Mouse (Mus musculus) right cerebral cortex, postnatal 4 days (tissue): ENCODE data around the gene Cacna2d4.

Experiments used
- DNase-seq: peaks from one replicate; pipeline ENCODE4 v3.0.0-alpha.2; 2022

The Cacna2d4 gene

DNA sequence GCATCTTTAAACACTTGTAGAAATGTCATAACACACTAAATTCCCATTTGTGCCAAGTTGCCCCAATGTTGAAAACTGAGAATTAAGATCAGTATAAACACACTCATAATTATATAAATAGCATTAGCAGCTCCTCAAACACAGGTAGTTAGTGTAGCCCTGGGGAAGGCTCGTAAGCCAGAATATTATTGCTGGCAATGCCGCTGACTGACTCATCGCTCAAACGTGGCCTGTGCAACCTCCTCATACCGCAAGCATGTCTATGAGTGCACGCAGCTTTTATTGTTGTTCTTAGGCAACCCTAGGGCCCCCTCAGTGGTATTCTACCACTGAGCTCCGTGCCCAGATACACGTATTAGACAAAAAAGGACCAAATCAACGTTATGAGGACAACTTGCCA, 156.5 kb downstream of the Cacna2d4 start:
- no peak for DNase-seq

DNA sequence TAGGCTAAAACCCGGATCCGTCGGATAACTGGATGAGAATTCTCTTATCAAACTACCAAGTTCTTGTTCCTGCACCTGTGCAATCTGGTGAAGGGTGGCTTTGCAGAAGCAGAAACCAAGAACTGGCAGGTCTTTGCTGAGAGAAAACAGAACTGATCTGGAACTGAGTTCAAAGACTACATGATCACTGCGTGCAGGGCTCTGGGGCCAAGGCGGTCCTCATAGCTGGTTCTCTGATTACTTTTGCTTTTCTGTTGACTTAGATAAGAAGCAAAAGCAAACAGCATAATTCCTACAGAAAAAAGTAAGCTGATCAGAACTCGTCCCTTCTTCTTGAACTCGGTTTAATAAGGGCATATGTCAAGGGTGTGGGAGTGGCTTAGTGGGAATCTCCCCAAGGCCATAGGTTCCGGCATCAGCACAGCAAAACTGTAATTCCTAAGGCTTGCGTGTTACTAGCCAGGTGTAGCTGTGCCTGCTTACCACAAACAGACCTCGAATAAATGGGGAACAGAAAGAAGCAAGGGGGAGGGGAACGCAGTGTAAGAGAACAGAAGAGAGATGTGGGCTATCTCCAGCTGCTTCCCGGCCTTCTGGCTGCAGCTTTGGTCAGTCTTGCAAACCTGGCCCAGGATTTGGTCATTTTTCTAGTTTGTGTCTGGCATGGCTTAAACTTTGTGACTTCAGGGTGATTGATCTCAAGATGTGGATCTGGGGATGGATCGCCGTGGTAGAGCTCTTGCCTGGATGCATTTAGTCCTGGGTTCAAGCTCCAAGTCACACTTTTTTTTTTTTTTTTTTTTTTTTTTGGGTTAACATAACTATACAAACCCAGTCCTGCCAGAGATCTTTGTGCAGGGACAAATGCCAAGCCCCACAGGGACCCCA, 159.3 kb downstream of the Cacna2d4 start:
- DNase-seq: no peak

DNA sequence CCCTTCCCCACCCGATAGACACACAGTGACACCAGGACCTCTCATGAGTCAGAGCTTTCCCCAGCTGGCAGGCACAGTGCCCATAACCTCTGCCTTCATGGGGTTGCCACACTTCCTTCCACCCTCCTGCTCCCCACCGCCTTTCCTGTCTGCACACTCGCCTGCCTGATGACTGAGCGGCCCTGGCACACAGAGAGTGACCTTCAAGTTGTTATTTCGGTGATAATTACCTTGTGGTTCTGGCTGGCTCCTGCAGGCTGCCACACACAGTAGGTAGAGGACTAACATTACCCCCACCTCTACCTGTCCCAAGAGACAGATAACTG, 159.9 kb downstream of the Cacna2d4 start:
- DNase-seq: no peak

DNA sequence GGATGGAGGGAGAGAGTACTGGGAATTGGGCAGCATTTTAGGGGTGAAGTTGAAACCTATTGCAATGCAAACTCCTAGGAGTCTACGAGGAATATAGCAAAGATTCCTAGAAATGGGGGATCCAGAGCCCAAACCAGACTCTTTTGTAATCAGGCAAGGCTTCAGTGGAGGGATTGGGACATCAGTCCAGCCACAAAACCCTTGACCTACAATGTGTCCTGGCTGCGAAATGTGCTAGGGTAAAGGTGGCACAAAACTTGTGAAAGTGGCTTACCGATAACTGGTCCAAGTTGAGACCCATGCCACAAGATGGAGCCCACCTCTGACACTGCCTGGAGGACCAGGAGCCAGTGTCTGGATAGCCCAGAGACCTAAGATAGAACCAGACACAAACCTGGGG, 163.0 kb downstream of the Cacna2d4 start:
- DNase-seq: no peak

DNA sequence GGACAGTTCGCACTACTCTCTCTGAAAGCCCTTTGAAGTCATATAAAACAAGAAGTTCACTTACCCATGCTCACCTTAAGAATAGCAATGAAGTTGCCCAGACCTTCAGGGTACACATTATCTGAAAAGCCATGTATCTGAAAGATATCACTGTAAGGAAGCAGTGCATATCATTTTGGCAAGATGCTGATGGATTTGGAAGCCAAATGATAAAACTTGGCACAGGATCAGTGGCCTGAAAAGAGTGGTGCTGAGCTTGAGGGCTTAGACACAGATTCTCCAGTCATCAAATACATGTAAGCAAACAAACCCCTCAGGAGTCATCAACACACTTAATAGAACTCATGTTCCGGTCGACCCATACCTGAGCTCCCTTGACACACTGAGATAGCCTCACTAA, 164.3 kb downstream of the Cacna2d4 start:
- no peak for DNase-seq

DNA sequence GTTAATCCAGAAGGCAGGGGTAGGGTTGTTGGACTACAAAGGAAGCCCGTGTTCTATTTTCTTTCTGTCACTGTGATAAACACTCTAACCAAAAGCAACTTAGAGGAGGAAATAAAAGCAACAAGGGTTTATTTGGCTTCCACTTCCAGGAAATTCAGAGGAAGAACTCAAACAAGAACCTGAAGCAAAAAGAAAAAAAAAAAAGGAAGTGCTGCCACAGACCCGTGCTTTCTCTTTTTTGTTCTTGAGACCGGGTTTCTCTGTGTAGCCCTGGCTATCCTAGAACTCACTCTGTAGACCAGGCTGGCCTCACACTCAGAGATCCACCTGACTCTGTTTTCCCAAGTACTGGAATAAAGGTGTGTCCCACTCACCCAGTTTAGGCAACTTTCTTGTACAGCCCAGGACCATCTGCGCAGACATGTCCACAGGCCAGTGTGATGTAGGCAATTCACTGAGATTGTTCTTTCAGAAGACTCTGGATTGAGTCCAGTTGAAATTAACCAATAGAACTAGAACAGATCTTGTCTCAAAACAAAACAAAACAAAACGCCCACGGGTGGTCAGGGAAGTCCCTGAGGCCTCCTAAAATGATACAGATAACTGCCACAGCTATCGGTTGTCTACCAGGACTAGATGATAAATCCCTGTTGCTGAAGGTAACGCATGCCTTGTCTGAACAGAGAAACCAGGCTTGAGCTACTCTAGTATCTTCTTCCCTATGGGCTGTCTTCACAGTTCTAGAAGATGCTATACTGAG, 165.4 kb downstream of the Cacna2d4 start:
- no peak for DNase-seq
